Mouse (Mus musculus) subcutaneous adipose tissue, adult 2 months (tissue): ENCODE data around the gene Rpl18a. TPM values are rescaled to one million over a fixed set of nuclear protein-coding genes. Genes with fewer than 3 reads are reported as not detected.

ENCODE experiments used
- polyA plus RNA-seq: library from polyadenylated mRNA; depleted of rRNA; stranded (reverse); fragments of >200 nt; gene quantifications from 2 replicates; pipeline ENCODE4 v1.2.3, GENCODE M21; 2012; ENCODE audit warnings: low replicate concordance; rRNA removed

Rpl18a gene
- 2,426 and 4,701 TPM in 2 replicates for polyA plus RNA-seq

DNA sequence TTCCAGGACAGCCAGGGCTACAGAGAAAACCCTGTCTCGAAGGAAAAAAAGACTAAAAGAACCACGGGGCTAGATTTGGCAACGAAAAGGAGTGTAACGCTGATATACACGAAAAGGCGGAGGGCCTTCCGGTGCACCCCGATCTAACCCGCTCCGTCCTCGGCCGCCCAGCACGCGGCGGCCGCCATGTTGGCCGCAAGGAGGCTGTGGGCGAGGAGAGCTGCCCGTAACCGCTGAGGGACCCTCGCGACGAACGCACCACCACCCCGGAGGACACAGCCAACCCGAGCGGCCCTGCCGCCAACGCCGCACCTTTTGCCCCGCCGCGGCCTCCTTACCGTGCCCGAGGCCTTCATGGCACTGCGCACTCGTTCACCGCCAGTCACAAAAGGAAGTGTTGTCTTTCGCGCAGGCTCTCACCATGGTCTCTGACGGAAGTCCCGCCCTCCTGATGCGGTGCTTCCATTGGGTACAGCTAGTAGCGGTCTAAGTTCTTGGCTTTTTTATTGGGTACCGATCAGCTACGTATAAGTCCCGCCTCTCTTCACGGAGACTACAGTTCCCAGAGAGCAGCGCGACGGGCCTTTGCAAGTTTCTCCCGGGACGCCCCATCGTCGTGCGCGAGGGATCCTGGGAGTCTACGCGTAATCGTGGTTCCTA, at the start of gene Rpl18a:
Gene Rpl18a (minus strand): TSS at position 392 of the 660 bp plus-strand sequence.

DNA sequence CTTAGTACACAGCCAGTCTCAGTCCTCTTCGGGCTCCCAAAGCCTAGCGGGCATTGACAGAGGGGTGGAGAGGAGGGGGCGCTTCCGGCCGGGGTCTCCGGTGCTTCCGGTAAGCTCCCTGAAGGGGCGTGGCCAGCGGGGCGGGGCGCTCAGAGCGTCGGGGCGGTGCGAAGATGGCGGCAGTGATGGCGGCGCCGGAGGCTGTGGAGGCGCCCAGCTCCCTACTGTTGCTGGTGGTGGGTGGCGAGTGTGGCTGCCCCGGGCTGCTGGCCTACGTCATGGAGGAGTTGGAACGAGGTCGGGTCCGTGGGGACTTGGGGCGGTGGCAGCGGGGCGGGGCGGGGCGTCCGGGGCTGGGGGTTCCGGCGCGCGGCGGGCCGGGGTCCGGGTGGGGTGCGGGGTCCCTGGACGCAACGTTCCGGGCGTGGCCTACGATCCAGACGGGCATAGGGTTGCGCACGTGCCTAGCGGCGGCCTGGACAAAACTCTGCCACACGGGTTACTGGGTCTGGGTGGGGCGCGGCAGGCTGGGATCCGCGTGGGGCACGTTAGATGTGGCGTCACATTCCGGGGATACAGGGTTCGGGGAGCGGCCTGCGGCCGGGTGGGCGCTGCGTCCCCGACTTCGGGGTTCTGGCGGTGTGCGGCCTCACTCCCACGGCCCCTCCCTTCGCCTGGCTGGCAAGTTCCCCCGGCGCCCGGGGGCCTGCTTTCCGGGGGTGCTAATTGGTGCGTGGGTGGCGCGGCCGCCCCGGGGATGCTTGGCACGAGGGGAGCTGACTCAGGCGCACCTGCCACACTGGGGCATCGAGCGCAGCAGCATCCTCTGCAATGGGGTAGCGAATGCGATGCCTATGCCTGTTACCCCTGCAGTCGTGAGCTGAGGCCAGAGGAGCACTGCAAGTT, 8.9 kb upstream of the Rpl18a start, which contains the start of gene Map1s:
Gene Map1s (plus strand): TSS at position 102 of the 906 bp plus-strand sequence.

DNA sequence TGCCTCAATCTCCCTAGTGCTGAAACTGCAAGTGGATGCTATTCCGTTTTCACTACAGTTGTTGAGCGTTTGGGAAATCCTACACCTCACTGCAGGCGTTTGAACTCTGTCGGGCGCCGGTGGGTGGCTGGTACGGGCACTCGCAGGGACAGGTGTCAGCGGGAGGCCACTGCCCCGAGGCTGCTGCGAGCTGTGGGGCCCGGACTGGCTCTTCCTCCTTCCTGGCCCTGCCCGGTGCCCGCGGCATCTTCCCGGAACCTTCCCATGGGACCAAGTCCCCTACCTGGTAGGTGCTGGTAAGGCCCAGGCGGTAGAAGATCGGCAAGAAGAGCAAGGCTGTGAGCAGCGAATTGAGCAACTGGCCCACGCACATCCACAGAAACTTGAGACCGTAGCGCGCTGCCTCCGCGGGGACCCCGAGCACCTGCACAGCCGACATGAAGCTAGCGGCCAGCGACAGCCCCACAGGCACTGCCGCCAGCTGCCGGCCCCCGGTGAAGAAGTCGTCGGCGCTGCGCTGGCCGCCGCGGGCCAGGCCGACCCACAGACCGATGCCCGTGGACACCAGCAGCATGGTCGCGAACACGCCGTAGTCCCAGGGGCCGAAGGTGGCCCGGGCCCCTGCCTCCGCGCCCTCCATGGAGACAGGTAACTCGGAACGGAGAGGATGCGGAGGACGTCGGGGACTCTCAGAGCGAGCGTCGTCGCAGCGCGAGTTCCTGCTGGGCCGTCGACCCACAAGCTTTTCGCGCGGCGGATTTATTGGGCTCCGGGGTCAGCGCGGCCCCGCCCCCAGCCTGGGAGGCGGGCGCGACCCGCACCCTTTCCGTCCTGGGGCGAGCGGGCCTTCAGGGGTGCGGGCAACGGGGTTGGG, 5.0 kb downstream of the Rpl18a start, which contains the start of gene Slc5a5:
Gene Slc5a5 (minus strand): TSS at position 736 of the 874 bp plus-strand sequence.

DNA sequence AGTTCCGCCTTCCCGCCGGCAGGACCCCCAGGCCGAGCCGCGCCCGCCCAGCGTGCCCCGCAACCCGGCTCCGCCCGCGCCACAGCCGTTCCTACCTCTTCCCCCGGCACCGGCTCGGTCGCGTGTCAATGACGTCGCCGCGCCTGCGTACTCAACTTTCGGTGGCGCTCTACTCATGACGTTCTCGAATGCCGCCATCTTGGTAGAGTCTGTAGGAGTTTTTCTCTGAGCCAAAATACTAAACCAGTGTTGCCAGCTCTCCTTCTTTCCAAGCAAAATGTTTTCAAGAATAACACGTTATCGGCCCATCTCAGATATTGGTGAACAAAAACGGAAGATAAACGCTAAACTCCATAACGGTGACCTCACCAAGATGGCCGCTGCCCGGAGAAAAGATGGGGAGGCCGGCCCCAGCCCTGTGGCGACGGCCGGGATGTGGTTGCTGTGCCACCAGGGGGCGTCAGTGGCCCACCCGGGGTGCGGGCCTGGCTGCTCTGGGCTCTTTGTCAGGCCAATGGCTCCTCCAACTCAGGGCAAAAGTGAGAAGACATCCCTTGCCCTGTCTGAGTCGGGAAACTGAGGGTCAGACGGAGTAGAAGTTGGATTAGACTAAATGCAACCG, 23.7 kb downstream of the Rpl18a start, which contains the start of gene Ccdc124:
Gene Ccdc124 (minus strand): TSS at position 572 of the 622 bp plus-strand sequence.

GRCm38 (mm10) chr8:70862824-70863641, 34.2 kb downstream of the Rpl18a start, which contains the start of gene Kcnn1:
Gene Kcnn1 (minus strand): TSS chr8:70863258.

Other genes starting within 250 kb of the Rpl18a start
- gene Pgpep1, start 237.0 kb downstream of the Rpl18a start, polyA plus RNA-seq: 37.1 and 48.1 TPM in 2 replicates
- gene Lsm4, start 224.2 kb downstream of the Rpl18a start, polyA plus RNA-seq: 50.4 and 106 TPM in 2 replicates
- 135 and 458 TPM in 2 replicates for gene Jund, start 198.5 kb downstream of the Rpl18a start, polyA plus RNA-seq
- gene Iqcn, start 194.0 kb downstream of the Rpl18a start, polyA plus RNA-seq: 0.03 TPM in 1 of 2 replicates, not detected in the other
- 0.13 TPM in 1 of 2 replicates, not detected in the other for gene Gm3336, start 178.9 kb downstream of the Rpl18a start, polyA plus RNA-seq
- gene Pde4c, start 173.7 kb downstream of the Rpl18a start, polyA plus RNA-seq: 6.5 and 17.1 TPM in 2 replicates
- gene Rab3a, start 142.7 kb downstream of the Rpl18a start, polyA plus RNA-seq: 34.5 and 43.4 TPM in 2 replicates
- gene Mpv17l2, start 136.5 kb downstream of the Rpl18a start, polyA plus RNA-seq: 89.6 and 146 TPM in 2 replicates
- gene Pik3r2, start 120.7 kb downstream of the Rpl18a start, polyA plus RNA-seq: 96.1 and 136 TPM in 2 replicates
- 27.3 and 65.9 TPM in 2 replicates for gene Mast3, start 92.4 kb downstream of the Rpl18a start, polyA plus RNA-seq
- 0.57 and 2.5 TPM in 2 replicates for gene Il12rb1, start 89.0 kb downstream of the Rpl18a start, polyA plus RNA-seq
- 24.6 and 56.0 TPM in 2 replicates for gene Arrdc2, start 57.7 kb downstream of the Rpl18a start, polyA plus RNA-seq
- 11.3 and 12.6 TPM in 2 replicates for gene Kcnn1, start 34.2 kb downstream of the Rpl18a start, polyA plus RNA-seq
- gene Ccdc124, start 23.5 kb downstream of the Rpl18a start, polyA plus RNA-seq: 42.9 and 48.6 TPM in 2 replicates
- 0.04 and 2.3 TPM in 2 replicates for gene Slc5a5, start 4.7 kb downstream of the Rpl18a start, polyA plus RNA-seq
- gene Map1s, start 8.5 kb upstream of the Rpl18a start, polyA plus RNA-seq: 35.0 and 52.9 TPM in 2 replicates